Mouse (Mus musculus) E14TG2a.4 (cell line): ENCODE results near the gene Cdh23.
A peak's percentile ranks its signal among the peaks of the same experiment; 100 is the strongest.

Experiments
- CTCF ChIP-seq: conservative IDR thresholded peaks from 2 replicates; pipeline ENCODE4 v1.5.1; 2014; ENCODE audit warnings: low read length
- NANOG ChIP-seq: IDR thresholded peaks from 2 replicates; pipeline ENCODE4 v1.6.1; 2014; ENCODE audit warnings: borderline replicate concordance, low read length, mixed read lengths
- POU5F1 ChIP-seq: IDR thresholded peaks from 2 replicates; pipeline ENCODE4 v1.6.1; 2014; ENCODE audit warnings: low read length, borderline replicate concordance

GRCm38 (mm10) chr10:60621470-60622170 lies 74.7 kb downstream of the Cdh23 start:
- TF ChIP-seq CTCF (peak; percentile 64), POU5F1 (no peak), NANOG (no peak)
